Mouse (Mus musculus) lung, postnatal 0 days (tissue): ENCODE measurements at regions not wholly inside any gene's neighbourhood (a gene's known extent, or its start where the extent isn't known, plus 50 kb on each side); places are given as distances from the start of the nearest gene placed in this dataset.

Experiments used
- CTCF ChIP-seq: IDR thresholded peaks from 2 replicates; pipeline ENCODE4 v1.5.1; 2016; ENCODE audit warnings: antibody characterized with exemption, mild to moderate bottlenecking
- EP300 ChIP-seq: IDR thresholded peaks from 2 replicates; pipeline ENCODE4 v1.6.1; 2016; ENCODE audit warnings: antibody characterized with exemption, mild to moderate bottlenecking, control low read depth

DNA sequence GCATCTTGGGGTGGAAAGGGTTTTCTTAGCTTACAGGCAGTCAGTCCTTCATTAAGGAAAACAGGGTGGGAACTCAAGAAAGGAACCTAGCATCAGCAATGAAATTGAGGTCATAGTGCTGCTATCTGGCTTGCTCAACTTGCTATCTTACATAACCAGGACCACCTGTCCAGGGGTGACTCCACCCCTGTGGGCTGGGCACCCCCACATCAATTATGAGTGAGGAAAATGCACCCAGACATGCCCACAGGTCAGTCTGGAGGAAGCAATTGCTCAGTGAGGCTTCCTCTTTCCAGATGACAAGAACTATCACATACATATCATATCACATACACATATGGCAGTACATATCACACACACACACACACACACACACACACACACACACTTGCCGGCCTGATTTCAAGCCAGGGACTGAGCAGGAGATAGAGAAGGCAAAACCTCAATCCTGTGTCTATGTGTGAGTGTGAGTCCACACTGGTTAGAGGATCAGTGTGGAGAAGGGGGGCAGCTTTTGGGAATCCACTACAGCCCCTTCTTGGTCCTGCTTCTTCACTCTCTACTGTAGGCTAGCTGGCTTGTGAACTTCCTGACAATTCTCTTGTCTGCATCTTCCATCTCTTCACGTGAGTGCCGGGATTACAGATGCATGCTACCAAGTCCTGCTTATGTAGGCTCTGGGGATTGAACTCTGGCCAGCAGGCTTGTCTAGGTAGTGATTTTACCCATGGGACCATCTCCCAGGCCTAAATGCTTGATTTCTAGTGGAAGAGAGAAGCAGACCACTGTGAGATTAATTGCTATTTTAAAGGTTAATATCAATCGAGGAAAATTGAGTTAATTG, 96.4 kb upstream of the Pgrmc2 start:
- no peak for TF ChIP-seq CTCF
- TF ChIP-seq EP300: no peak
